Mouse (Mus musculus): ENCODE measurements around the gene Ank3. TPM values are rescaled to one million over a fixed set of nuclear protein-coding genes. Genes with fewer than 3 reads are reported as not detected.

Ank3 gene
- total and polyA plus RNA-seq, 2 experiments from 2014 or later = 60.1 to 239 TPM

GRCm38 (mm10) chr10:69845749-69846148, 447.2 kb downstream of the Ank3 start:
- H3K9ac ChIP-seq (replicated peaks; ENCODE audit: low read length) = no peak overlapping the region
- no peaks in the 10 kb centered on the region for H3K9me3 ChIP-seq (ENCODE audit: low read length)
- peak; percentile 93 for TF ChIP-seq CTCF (IDR thresholded peaks at IDR 0.05; ENCODE audit: low read depth)
- no peaks in the 10 kb centered on the region for H3K36me3 ChIP-seq (ENCODE audit: insufficient read depth, low read length)
- H3K4me1 ChIP-seq (ENCODE audit: insufficient read depth, low read length) = no peaks in the 10 kb centered on the region
- DNase-seq (ENCODE audit: low spot score) = peak; percentile 87
- H3K27me3 ChIP-seq (ENCODE audit: insufficient read depth, low read length) = no peaks in the 10 kb centered on the region
- H3K27ac ChIP-seq = no peak overlapping the region
- peak; percentile 83 for ATAC-seq
- WGBS = 37% methylated on average over 4 of the region's 4 CpGs
- H3K4me3 ChIP-seq (ENCODE audit: low read length) = no peak overlapping the region
- H3K4me2 ChIP-seq (ENCODE audit: low read depth, low read length) = no peak overlapping the region

GRCm38 (mm10) chr10:69852366-69853091, 454.0 kb downstream of the Ank3 start:
- DNase-seq (ENCODE audit: low spot score) = no peak
- Histone ChIP-seq H3K9ac (replicated peaks; ENCODE audit: low read length) (no peak overlapping the region), H3K36me3 (ENCODE audit: insufficient read depth, low read length) (no peaks in the 10 kb centered on the region), H3K4me2 (ENCODE audit: low read depth, low read length) (no peak overlapping the region), H3K27ac (no peak overlapping the region), H3K27me3 (ENCODE audit: insufficient read depth, low read length) (no peaks in the 10 kb centered on the region), H3K4me3 (ENCODE audit: low read length) (no peak overlapping the region), H3K9me3 (ENCODE audit: low read length) (no peaks in the 10 kb centered on the region), H3K4me1 (ENCODE audit: insufficient read depth, low read length) (no peaks in the 10 kb centered on the region)
- WGBS = 60% methylated on average over 5 of the region's 5 CpGs
- peak; percentile 52 for TF ChIP-seq CTCF (IDR thresholded peaks at IDR 0.05; ENCODE audit: low read depth)
- ATAC-seq = no peak

GRCm38 (mm10) chr10:69854587-69855185, 456.1 kb downstream of the Ank3 start:
- no peaks in the 10 kb centered on the region for H3K36me3 ChIP-seq (ENCODE audit: insufficient read depth, low read length)
- H3K9me3 ChIP-seq (ENCODE audit: low read length) = no peaks in the 10 kb centered on the region
- no peak for TF ChIP-seq CTCF (IDR thresholded peaks at IDR 0.05; ENCODE audit: low read depth)
- no peak for ATAC-seq
- DNase-seq (ENCODE audit: low spot score) = no peak
- H3K27ac ChIP-seq = no peak overlapping the region
- no peak overlapping the region for H3K4me3 ChIP-seq (ENCODE audit: low read length)
- no peak overlapping the region for H3K9ac ChIP-seq (replicated peaks; ENCODE audit: low read length)
- H3K27me3 ChIP-seq (ENCODE audit: insufficient read depth, low read length) = no peaks in the 10 kb centered on the region
- 78% methylated on average over 8 of the region's 8 CpGs for WGBS
- H3K4me1 ChIP-seq (ENCODE audit: insufficient read depth, low read length) = peaks cover 8% of the 10 kb centered on the region
- H3K4me2 ChIP-seq (ENCODE audit: low read depth, low read length) = no peak overlapping the region

GRCm38 (mm10) chr10:69858011-69858410, 459.4 kb downstream of the Ank3 start:
- Histone ChIP-seq H3K4me3 (ENCODE audit: low read length) (no peak overlapping the region), H3K4me2 (ENCODE audit: low read depth, low read length) (no peak overlapping the region), H3K27ac (peak overlapping the region; percentile 49; the same call in 1 of the 2 replicates), H3K4me1 (ENCODE audit: insufficient read depth, low read length) (peaks cover 8% of the 10 kb centered on the region), H3K9me3 (ENCODE audit: low read length) (no peaks in the 10 kb centered on the region), H3K9ac (replicated peaks; ENCODE audit: low read length) (no peak overlapping the region), H3K27me3 (ENCODE audit: insufficient read depth, low read length) (no peaks in the 10 kb centered on the region), H3K36me3 (ENCODE audit: insufficient read depth, low read length) (no peaks in the 10 kb centered on the region)
- no peak for TF ChIP-seq CTCF (IDR thresholded peaks at IDR 0.05; ENCODE audit: low read depth)
- WGBS = 91% methylated on average over 9 of the region's 9 CpGs
- no peak for DNase-seq (ENCODE audit: low spot score)
- no peak for ATAC-seq

- WGBS = 5% methylated on average over 4 of the region's 4 CpGs
- Histone ChIP-seq H3K9me3 (ENCODE audit: low read length) (no peaks in the 10 kb centered on the region), H3K27me3 (ENCODE audit: insufficient read depth, low read length) (no peaks in the 10 kb centered on the region), H3K27ac (peak overlapping the region; percentile 49), H3K9ac (replicated peaks; ENCODE audit: low read length) (no peak overlapping the region), H3K4me3 (ENCODE audit: low read length) (no peak overlapping the region), H3K4me2 (ENCODE audit: low read depth, low read length) (no peak overlapping the region), H3K36me3 (ENCODE audit: insufficient read depth, low read length) (no peaks in the 10 kb centered on the region), H3K4me1 (ENCODE audit: insufficient read depth, low read length) (peaks cover 8% of the 10 kb centered on the region)
- ATAC-seq = peak; percentile 79
- DNase-seq (ENCODE audit: low spot score) = peak; percentile 72
- no peak for TF ChIP-seq CTCF (IDR thresholded peaks at IDR 0.05; ENCODE audit: low read depth)
Observed at GRCm38 (mm10) chr10:69858897-69859605, 460.5 kb downstream of the Ank3 start.

GRCm38 (mm10) chr10:69859848-69860479, 461.4 kb downstream of the Ank3 start:
- peaks cover 8% of the 10 kb centered on the region for H3K4me1 ChIP-seq (ENCODE audit: insufficient read depth, low read length)
- WGBS = 57% methylated on average over 7 of the region's 7 CpGs
- H3K9ac ChIP-seq (replicated peaks; ENCODE audit: low read length) = no peak overlapping the region
- peak overlapping the region; percentile 45; the same call in 1 of the 2 replicates for H3K27ac ChIP-seq
- H3K4me3 ChIP-seq (ENCODE audit: low read length) = no peak overlapping the region
- TF ChIP-seq CTCF (IDR thresholded peaks at IDR 0.05; ENCODE audit: low read depth) = no peak
- H3K9me3 ChIP-seq (ENCODE audit: low read length) = no peaks in the 10 kb centered on the region
- ATAC-seq (no peak), DNase-seq (ENCODE audit: low spot score) (no peak)
- H3K27me3 ChIP-seq (ENCODE audit: insufficient read depth, low read length) = no peaks in the 10 kb centered on the region
- no peak overlapping the region for H3K4me2 ChIP-seq (ENCODE audit: low read depth, low read length)
- H3K36me3 ChIP-seq (ENCODE audit: insufficient read depth, low read length) = no peaks in the 10 kb centered on the region
